Mouse (Mus musculus) embryonic fibroblast, embryonic 13.5 days (primary cell): Measurements from ENCODE around the gene Ubr4.

Source experiments
- CTCF ChIP-seq: IDR thresholded peaks from 2 replicates; pipeline ENCODE4 v1.5.1; 2011; ENCODE audit warnings: mild to moderate bottlenecking, control low read depth, low read length, moderate library complexity, borderline replicate concordance; ENCODE audit not compliant: insufficient read depth
- POLR2A ChIP-seq: IDR thresholded peaks from 2 replicates; pipeline ENCODE4 v1.6.1; 2011; ENCODE audit warnings: low read depth, mild to moderate bottlenecking, control low read depth, low read length, moderate library complexity

GRCm38 (mm10) chr4:139307916-139308315, 44.5 kb upstream of the Ubr4 start:
- no peak for TF ChIP-seq CTCF
- no peak for TF ChIP-seq POLR2A
